Mouse (Mus musculus) granulocyte monocyte progenitor cell, adult 5-6 weeks (primary cell): ENCODE data around the gene Gm49321. TPM values are rescaled to one million over a fixed set of nuclear protein-coding genes. Genes with fewer than 3 reads are reported as not detected.
A peak's percentile ranks its signal among the peaks of the same experiment; 100 is the strongest.

ENCODE experiments used
- ATAC-seq: replicated peaks from 2 replicates; pipeline ENCODE4 v1.8.0; 2016; ENCODE audit warnings: mild to moderate bottlenecking, moderate TSS enrichment, inconsistent platforms; ENCODE audit not compliant: poor library complexity, severe bottlenecking
- total RNA-seq, 2 experiments: library from RNA; stranded (forward) in 1 of 2; stranded (reverse) in 1 of 2; fragments of 200-712, 200-1000 nt in 1 of 2; fragments of >200 nt in 1 of 2; fragmentation: Nextera tagmentation in 1 of 2; gene quantifications; 2 replicates each; pipeline ENCODE4 v1.2.3; 2014 to 2017

Gene Gm49321
- total RNA-seq (2014; fragmentation: Nextera tagmentation) (not detected in 2 replicates), total RNA-seq (2017) (1.3 TPM in 1 of 2 replicates, not detected in the other)

GRCm38 (mm10) chr12:73937353-73937752 lies at the start of gene Gm49321:
Gene Gm49321 (plus strand): TSS chr12:73937653.
- ATAC-seq = no peak

GRCm38 (mm10) chr12:73888003-73888783 lies 49.3 kb upstream of the Gm49321 start:
- no peak for ATAC-seq

- no peak for ATAC-seq
These were observed 47.9 kb upstream of the Gm49321 start for GRCm38 (mm10) chr12:73889571-73889970.

GRCm38 (mm10) chr12:73890086-73890485 lies 47.4 kb upstream of the Gm49321 start:
- ATAC-seq = no peak

GRCm38 (mm10) chr12:73892616-73893015 lies 44.8 kb upstream of the Gm49321 start:
- no peak for ATAC-seq

GRCm38 (mm10) chr12:73894838-73895237 lies 42.6 kb upstream of the Gm49321 start:
- no peak for ATAC-seq

GRCm38 (mm10) chr12:73895674-73896073 lies 41.8 kb upstream of the Gm49321 start:
- ATAC-seq = no peak

GRCm38 (mm10) chr12:73896471-73896870 lies 41.0 kb upstream of the Gm49321 start:
- ATAC-seq = peak; percentile 38; the same call in 1 of the 2 replicates

GRCm38 (mm10) chr12:73898281-73898680 lies 39.2 kb upstream of the Gm49321 start:
- no peak for ATAC-seq

GRCm38 (mm10) chr12:73904133-73904934 lies 33.1 kb upstream of the Gm49321 start:
- no peak for ATAC-seq

- ATAC-seq = no peak
These were observed 32.4 kb upstream of the Gm49321 start for GRCm38 (mm10) chr12:73905041-73905440.

GRCm38 (mm10) chr12:73905555-73905954 lies 31.9 kb upstream of the Gm49321 start:
- ATAC-seq = no peak

- no peak for ATAC-seq
These were observed 30.3 kb upstream of the Gm49321 start for GRCm38 (mm10) chr12:73907079-73907672.

- ATAC-seq = peak; percentile 94
These were observed 29.7 kb upstream of the Gm49321 start for GRCm38 (mm10) chr12:73907673-73908150.

GRCm38 (mm10) chr12:73908274-73909012 lies 29.0 kb upstream of the Gm49321 start:
- peak; percentile 28 for ATAC-seq

GRCm38 (mm10) chr12:73909013-73909575 lies 28.4 kb upstream of the Gm49321 start:
- ATAC-seq = no peak

- ATAC-seq = no peak
These were observed 19.0 kb upstream of the Gm49321 start for GRCm38 (mm10) chr12:73918479-73918878.

GRCm38 (mm10) chr12:73930266-73930665 lies 7.2 kb upstream of the Gm49321 start:
- ATAC-seq = no peak

- no peak for ATAC-seq
These were observed 6.2 kb upstream of the Gm49321 start for GRCm38 (mm10) chr12:73931274-73931673.

- peak; percentile 62 for ATAC-seq
These were observed 2.9 kb upstream of the Gm49321 start for GRCm38 (mm10) chr12:73934528-73934927.
